Mouse (Mus musculus) thymus, postnatal 36 days (tissue): ENCODE measurements around the gene Kctd7.
A peak's percentile ranks its signal among the peaks of the same experiment; 100 is the strongest.

Experiments used
- DNase-seq, 2 experiments: peaks; one replicate each; pipeline ENCODE4 v3.0.0; 2022; ENCODE audit warnings: mixed read lengths in 2 of 2

The Kctd7 gene

DNA sequence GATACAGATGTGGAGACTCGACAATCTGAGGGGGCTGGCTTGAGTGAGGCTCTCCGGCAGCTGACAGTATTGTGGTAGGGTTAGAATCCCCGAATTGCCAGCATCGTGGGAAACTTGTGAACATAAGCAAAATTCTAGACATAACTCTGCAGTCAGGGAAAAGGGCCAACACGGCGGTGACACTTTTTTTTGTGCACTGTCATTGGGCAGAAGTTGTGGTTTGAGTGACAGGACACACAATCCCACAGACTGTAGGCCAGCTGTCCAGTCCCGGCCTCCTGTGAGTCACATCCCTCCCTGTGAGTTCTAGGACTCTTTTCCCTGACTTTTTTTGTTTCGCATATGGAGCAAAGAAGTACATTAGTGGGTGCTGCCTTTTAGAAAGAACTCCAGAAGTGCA is 1.3 kb downstream of the Kctd7 start:
- no peak for DNase-seq

DNA sequence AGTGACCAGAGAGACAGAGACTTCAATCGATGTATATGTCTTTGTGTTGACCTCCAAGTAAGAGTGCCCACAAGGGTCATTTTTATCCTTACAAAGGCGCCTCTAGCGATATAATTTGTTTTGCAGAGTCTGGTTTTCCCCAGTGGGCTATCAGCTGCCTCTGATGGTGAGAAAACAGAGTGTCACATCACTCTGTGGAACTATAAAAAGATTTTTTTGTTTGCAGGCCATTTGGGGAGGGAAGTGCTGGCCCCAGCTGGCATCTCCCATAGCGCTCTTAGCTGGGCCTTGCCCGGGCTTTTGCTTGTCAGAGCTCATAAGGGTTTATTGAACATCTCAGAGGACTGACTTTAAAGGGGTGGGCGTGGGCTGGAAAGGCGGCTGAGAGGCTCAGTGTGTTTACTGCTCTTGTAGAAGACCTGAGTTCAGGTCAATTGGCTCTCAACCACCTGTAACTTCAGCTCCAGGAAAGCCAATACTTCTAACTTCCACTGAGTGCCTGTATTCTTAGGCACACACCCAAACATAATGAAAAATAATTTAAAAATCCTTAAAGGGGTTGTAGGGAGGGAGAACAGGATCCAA is 5.2 kb downstream of the Kctd7 start:
- no peak for DNase-seq

GRCm38 (mm10) chr5:130154286-130154685 is 9.6 kb downstream of the Kctd7 start:
- no peak for DNase-seq

DNA sequence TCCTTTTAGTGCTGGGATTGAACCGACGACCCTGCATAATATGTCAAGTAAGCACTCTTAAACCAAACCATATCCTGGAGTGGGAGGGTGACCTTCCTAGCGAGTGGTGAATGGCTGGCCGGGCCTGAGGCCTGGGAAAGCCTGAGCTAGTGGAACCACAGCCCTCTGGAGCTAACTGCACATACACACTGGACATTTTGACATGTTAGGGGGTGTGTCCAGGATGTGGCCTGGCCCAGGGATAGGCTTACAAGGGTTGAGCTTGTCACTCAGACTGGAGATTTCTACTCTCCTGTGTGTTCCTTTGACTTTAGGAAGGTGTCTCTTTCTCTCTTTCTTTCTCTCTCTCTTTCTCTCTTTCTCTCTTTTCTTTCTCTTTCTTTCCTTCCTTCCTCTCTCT is 13.9 kb downstream of the Kctd7 start:
- DNase-seq, result no peak

DNA sequence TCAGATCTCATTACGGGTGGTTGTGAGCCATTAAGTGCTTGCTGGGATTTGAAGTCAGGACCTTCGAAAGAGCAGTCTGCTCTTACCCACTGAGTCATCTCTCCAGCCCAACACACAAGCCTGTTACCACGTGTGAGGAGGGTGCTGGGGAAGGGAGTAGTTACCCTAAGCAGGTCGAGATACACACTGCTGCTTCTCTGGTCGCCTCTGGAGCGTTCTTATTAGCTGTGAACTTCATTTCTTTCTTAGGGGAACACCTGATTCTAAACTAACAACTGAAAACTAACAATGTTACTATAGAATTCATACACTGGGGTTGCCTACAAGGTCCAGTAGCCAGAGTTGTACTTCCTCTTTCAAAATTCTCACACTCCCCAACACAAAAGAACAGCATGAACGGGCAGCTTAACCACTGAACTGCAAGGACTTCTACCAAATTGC is 15.1 kb downstream of the Kctd7 start:
- DNase-seq, result no peak

DNA sequence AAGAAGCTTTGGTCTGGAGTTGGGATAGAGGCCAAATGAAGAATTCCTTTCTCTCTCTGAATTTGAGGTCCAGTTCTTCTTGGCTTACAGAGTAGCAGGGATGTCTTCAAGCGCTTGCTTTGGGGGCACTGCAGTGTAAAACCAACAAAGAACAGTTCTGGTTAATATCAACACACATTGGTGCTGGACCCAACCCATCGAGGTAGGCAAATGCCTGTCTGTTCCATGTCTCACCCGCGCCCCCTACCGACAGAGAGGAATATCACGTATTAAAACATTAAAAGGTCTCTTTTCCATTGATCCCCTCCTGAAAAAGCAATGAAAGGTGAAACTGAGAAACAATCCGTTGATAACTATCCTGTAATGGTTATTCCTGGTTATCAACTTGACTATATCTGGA is 19.0 kb downstream of the Kctd7 start:
- peak; percentile 62 to 72 for DNase-seq

DNA sequence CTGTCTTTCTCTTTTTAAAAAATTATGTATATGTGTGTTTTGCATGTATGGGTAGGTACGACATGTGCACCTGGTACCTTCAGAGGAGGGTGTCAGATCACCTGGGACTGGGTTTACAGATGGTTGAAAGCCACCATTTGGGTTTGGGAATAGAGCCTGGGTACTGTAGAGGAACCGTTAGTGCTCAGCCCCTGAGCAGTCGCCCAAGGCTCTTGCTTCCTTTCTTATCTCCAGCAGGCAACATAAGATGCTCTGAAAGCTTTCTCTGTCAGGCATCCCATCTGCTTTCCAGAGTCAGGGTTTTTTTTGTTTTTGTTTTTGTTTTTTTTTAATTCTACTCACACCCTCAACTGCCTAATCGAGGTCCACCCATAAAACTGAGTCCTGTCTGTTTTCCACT is 20.6 kb downstream of the Kctd7 start:
- no peak for DNase-seq

GRCm38 (mm10) chr5:130169109-130169508 is 24.4 kb downstream of the Kctd7 start:
- no peak for DNase-seq

- DNase-seq, result no peak
Measured at GRCm38 (mm10) chr5:130170666-130171422, 26.2 kb downstream of the Kctd7 start.

DNA sequence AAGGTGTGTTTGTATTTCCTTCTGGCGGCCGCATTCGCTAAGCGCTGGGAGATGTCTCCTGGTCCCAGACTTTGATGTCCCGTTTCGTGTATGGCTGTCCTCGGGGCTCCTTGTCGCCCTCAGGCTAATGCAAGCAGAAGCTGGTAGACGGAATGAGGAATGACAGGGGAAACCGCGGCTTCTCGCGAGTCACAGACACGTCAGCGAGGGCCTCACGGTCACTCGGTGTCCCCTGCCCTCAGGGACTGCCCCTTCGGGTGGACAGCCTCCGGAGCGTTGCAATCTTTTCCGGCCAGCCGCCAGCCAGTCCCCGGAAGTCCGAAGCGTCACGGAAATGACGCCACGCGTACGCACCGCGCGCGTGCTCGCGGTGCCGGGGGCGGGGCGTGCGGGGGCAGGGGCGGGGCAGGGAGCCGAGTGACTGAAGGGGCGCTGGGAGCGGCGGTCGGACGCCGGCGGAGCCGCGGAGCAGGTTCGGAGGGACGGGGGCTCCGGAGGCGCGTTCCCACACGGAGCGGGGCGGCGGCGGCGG is 26.8 kb downstream of the Kctd7 start, which contains the start of gene Rabgef1:
Gene Rabgef1 (plus strand): TSS at position 376 of the 532 bp plus-strand sequence.
- peak; percentile 88 to 89 for DNase-seq

DNA sequence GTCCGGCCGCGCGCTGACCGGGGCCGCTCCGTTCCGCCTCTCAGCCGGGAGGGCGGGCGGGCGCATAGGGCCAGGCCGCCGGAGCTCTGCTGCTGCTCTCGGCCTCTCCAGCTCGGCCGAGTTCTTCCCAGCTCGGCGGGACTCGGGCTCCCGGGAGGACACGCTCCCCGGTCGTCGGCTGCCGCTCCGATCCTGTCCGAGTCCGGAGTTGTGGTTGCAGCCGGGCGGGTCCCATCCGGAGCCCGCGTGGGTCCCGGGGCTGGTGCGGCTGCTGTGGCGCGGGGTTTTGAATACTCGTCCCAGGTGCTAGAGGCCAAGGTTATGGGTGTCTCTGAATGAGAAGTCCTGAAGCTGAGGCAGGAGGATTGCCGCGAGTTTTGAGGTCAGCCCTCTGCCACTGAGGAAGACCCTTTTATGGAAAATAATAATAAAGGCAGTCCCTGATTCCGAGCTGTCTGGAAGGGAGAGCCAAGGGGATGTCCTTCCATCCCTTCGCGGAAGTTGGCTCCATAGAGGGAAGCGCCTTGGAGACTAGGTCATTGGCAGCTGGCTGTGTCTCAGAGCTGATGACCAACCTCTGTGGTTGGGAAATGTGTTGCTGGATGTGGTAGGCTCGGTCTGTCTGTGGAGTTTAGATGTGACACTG is 27.4 kb downstream of the Kctd7 start:
- no peak for DNase-seq

GRCm38 (mm10) chr5:130173012-130173411 is 28.4 kb downstream of the Kctd7 start:
- DNase-seq, result no peak

DNA sequence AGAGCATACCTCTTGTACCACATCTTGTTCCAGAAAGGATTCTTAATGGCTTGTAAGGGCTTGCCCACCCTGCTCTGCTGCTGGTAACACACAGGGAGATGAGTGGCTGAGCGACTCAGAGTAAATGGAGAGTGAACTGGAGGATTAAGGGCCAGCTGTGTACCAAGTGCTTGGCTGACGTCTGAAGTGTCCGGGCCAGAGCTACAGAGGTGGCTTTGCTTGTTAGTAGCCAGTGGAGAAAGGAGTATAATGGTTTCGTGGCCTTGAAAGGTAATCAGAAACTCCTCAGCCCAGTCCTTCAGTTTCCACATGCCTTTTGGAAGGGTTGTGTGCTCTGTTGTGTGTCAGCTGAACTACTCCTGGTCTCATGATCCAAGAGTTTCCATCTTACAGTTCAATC is 33.2 kb downstream of the Kctd7 start:
- DNase-seq, result no peak

- no peak for DNase-seq
Measured at GRCm38 (mm10) chr5:130180362-130180761, 35.7 kb downstream of the Kctd7 start.

DNA sequence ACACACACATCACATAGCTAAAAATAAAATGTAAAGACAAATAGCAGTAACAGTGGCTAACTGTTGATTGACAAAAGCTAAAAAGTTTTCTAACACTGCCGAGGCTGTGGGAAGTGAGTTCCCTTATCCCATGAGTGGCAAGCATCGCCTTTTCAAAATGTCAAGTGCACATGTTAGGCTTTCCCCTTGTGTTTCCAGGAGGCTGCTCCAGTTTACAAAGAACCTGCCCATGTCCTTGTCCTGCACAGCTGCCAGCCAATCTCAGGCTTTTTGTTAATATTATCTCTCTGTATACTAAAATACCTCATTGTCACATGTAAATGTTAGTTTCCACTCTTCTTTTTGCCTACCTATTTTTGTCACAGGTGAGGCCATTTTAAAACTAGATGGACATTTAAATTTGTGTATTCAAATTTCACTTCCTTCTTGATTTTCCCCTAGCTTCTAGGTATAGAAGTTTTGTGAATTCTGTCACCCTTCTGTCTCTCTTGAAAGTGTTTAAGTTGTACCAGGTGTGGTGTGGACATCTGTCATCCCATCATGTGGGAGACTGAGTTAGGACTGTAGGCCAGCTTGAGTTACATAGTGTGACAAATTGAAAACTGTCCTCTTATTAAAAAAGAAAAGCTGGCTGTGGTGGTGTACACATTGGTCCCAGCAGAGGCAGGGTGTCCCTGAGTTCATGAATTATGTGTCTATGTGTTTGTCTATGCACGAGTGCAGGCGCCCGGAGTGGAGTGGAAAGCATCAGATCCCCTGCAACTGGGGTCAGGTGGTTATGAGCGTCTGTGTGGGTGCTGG is 37.3 kb downstream of the Kctd7 start:
- DNase-seq, result no peak

DNA sequence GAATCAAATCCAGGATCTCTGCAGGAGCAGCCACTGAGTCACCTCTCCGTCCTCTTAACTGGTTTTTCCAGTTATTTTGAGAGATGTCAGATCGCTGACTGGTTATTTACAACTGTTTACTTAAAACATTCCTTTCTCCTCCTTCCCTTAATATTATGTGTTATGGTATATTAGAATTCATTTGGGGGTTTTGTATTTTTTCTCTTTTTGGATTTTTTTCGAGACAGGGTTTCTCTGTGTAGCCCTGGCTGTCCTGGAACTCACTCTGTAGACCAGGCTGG is 37.8 kb downstream of the Kctd7 start:
- no peak for DNase-seq

DNA sequence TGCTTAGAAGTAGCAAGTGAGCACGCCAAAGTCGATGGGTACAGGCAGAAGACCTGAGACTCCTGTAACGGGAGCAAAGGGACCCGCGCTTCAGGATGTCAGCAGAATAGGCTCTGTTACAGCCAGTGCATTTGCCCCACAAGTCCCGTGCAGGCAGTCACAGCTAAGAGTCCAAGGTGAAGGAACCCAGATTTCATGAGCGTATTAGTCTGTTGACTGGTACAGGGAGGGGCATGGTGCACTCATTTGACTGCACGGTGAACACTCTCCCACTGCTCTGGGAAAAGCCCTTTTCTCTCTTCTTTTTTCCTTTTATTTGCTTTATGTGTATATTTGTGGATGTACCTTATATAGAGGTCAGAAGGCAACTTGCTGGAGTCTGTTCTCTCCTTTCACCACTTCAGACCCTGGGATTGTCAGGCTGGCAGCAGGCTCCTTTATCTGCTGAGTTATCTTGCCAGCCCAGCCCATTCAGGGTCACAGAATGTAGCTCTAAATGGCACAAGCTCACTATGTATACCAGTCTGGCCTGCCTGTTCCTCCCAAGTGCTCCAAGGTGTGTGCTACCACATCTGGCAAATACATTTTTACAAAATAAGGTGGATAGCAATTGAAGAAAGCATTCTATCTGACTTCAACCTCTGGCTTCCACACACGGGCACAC is 39.7 kb downstream of the Kctd7 start:
- no peak for DNase-seq

DNA sequence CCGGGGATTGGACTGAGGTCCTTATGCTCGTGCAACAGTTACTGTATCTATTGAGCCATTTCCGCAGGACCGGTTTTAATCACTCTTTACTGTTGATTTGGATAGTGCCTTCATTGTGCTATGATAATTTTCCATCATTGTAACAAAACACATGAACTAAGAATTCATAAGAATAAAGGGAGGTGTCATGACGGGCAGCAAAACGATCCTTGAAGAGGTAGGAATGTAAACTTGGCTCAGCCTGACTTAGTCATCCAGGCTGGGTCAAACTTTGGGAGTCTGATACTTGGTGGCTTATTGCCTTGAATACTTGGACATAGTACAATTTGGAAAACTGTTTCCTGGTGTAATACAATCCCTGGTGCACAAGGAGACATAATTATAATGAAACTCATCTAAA is 40.7 kb downstream of the Kctd7 start:
- DNase-seq, result no peak

DNA sequence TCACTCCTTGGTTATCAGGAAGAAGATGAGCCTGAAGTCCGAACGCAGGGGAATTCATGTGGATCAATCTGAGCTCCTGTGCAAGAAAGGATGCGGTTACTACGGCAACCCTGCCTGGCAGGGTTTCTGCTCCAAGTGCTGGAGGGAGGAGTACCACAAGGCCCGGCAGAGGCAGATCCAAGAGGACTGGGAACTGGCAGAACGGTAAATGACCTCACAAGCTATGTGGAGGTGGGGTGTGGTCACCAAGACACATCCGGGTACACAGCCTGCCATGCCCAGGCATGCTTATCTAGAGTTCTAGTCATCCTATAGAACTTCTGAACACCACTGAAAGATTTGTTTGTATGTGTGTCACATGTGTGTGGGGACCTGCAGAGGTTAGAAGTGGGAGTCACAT is 42.7 kb downstream of the Kctd7 start:
- DNase-seq, result no peak

GRCm38 (mm10) chr5:130190909-130191308 is 46.2 kb downstream of the Kctd7 start:
- DNase-seq, result no peak

DNA sequence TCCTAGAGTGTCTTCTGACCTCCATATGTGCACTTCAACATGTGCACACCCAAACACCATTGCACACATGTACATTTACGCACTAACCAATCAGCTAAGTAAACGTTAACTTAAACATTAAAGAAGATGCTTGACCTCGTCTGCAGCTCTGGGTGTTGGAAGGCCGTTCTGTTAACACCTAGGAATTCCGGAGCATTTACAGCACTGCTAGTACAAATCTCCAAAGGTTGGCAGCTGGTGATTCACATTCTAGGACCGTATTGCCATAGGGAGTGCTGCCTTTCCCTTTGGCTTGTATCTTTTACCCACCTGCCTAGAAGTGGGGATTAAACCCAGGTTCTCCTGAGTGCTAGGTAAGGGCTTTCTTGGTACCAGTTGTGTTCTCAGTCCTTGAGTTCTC is 47.2 kb downstream of the Kctd7 start:
- DNase-seq, result no peak

DNA sequence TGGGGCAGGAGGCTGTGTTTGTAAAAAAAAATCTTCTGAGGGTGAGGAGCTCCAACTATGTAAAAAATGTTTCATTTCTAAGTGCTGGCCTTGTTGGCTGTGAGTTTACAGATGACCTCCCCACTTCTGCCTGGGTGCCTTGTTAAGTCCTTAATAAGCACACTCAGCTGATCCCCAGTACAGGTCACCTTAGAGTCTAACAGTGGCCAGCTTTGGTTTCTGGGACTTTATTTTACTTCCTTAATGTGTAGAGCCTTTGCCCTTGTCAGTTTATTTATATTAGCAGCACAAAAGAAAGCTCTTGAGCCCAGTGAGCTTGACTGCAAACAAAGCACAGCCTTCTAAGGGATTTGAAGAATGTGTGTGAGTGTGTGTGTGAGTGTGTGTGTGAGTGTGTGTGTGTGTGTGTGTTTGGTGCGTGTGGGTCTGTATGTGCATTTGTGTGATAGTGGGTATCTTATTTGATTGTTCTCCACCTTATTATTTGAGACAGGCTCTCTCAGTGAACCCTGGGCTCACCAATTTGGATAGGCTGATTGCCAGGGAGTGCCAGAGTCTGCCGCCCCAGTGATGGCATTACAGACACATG is 47.8 kb downstream of the Kctd7 start:
- no peak for DNase-seq
